Mouse (Mus musculus) embryo, embryonic 11 days (tissue): ENCODE measurements around the gene Gpam.
"Not testable (repeated sequence)": the region's sequence is repeated elsewhere in the genome, so short reads cannot be mapped to it uniquely, and the experiment has no call there.

Experiments
- DNase-seq: peaks from one replicate; pipeline ENCODE4 v3.0.0-alpha.2; 2015

Gpam gene

DNA sequence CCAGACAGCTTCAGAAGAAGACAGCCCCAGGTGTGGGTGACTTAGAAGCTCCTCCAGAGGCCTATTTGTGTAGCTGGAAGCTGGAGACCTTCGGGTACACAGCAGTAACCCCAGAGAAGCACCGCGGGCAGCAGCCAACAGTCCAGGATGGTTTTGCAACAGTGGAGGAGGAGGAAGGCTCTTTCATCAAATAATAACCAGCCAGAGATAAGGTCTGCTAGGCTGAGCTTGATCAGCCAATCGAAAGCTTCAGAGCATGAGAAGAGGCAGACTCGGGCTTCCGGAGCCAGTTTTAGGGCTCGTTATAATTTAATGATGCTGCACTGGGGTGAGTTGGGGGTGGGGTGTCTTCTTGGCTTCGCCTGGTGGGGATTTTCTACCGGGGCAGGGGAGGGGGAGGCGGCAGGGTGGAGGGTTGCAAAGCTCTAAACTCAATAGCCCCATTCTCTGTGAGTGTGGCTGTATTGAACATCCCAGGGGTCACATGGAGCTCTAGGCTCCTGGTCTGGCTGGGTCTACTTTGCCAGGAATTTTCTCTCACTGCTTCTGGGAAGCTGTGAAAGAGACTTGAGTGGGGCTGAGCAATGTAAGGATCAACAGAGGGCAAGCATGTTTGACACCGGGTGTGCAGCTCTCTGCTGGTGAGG is at the start of gene Gpam:
TSS of gene Gpam (minus strand) at position 167 of the 647 bp plus-strand sequence.
- no peak for DNase-seq

- DNase-seq, result no peak
These were observed 44.5 kb upstream of the Gpam start for GRCm38 (mm10) chr19:55171585-55171984.

- DNase-seq, result no peak
These were observed 43.4 kb upstream of the Gpam start for GRCm38 (mm10) chr19:55170399-55170798.

- DNase-seq, result not testable (repeated sequence)
These were observed 42.2 kb upstream of the Gpam start for GRCm38 (mm10) chr19:55169236-55169729.

- DNase-seq, result no peak
These were observed 41.3 kb upstream of the Gpam start for GRCm38 (mm10) chr19:55168360-55168759.

DNA sequence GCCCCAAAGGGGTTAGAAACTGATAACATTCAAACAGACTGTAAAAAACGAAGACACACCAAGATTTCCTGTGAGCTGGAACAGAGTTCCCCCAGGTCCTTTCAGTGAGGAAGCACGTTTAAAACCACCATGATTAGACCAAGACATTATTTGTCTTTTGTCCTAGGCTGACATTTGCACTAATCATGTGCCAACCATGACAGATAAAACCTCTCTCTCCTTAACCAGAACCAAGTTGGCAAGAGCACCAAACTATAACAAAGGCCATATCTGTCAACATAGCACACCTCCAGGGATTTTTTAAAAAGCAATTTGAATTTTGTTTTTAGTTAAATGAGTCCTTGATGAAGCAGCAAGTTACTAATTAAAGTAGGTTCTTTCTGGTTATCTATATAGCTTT is 40.7 kb upstream of the Gpam start:
- DNase-seq, result no peak

DNA sequence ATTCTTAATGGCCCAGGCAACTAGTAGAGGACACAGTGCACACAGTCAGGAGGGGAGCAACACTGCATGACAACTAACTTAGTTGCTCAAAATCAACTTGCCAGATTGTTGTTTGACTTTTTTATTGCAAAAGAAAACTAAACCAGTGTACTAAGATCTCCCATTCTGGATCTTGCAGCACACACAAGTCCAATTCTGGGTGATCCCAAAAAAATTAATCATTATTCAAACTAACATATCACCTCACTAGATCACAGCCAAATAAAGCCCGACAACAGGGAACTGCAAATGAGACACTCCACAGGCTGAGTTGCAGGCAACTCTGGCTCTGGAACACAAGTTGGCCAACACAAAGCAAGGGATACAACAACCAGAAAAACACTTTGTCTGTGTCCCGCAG is 39.7 kb upstream of the Gpam start:
- DNase-seq, result no peak

GRCm38 (mm10) chr19:55165954-55166353 is 38.9 kb upstream of the Gpam start:
- no peak for DNase-seq

DNA sequence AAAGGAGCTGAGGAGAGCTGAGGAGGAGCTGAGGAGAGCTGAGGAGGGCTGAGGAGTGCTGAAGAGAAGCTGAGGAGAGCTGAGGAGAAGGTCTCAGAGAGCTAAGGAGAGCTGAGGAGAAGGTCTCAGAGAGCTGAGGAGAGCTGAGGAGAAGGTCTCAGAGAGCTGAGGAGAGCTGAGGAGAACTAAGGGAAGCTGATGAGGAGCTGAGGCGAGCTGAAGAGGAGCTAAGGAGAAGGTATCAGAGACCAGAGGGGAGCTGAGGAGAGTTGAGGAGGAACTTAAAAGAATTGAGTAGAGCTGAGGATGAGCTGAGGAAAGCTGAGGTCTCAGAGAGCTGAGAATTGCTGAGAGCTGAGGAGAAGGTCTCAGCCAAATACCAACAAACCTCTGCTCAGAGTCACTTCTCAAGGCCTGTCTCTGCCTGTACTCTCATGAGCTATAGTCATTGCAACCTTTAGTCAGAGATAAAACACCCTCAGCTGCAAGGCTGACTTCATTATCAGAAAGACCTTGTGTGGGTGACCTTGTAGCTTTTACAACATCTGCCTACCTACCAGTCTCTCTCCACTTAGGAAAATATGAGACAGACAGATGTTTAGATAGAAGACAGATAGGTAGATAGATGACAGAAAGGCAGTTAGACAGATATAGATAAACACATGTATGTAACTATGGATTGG is 38.3 kb upstream of the Gpam start:
- no peak for DNase-seq

DNA sequence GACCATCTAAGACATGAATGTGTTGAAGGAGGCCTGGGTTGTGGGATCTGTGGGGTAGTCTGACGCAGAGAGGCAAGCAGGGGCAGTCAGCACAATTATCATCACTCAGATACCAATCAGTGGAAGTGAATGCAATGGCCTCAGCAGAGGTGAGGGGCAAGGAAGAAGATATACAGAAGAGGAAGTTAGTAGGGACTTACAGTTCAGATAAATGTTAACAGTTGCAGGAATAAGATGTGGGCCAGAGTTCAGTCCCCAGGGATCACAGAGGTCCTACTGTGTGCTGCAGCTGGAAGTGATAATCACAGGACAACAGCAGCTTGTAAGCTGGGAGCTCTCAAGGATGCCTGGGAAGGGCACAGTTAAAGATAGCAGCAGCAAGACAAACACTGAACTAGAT is 37.1 kb upstream of the Gpam start:
- no peak for DNase-seq

- DNase-seq, result no peak
These were observed 35.2 kb upstream of the Gpam start for GRCm38 (mm10) chr19:55162271-55162670.

GRCm38 (mm10) chr19:55159826-55160225 is 32.8 kb upstream of the Gpam start:
- DNase-seq, result no peak

DNA sequence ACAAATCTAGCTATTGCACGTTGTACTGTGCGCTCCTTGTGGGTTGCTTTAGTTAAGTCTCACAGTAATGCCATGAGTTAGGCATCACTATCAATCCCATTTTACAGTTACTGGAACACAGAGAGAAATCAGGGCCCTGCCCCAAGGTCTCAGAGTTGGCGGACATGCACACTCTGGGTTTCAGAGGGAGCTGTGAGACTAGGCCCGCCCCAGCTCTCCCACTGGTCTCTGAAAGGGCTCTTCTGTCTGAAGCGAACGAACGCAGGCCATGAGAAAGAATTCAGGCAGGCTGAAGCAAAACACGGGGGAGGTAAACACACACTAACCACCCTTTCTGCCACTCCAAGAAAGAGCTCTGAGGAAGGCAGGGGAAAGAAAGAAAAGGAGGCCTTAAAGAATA is 31.6 kb upstream of the Gpam start:
- no peak for DNase-seq

- no peak for DNase-seq
These were observed 30.0 kb upstream of the Gpam start for GRCm38 (mm10) chr19:55157029-55157428.

DNA sequence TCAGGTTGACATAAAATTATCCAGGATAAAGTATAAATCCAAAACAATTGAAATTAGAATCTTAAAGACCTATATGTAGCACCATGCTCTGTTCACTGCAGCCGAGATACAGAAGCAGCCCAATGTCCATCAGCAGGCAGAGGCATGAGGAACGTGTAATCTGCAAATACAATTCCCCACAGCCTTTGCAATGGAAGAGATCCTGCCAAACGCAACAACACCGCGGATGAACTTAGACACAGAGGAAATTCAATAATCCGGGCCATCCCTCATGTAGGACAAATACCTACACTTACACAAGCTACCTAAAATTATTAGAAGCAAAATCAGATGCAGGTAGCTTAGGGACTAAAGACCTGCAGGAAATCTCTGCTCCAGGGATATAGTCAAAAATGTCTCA is 25.9 kb upstream of the Gpam start:
- DNase-seq, result no peak

GRCm38 (mm10) chr19:55152274-55152673 is 25.2 kb upstream of the Gpam start:
- not testable (repeated sequence) for DNase-seq

DNA sequence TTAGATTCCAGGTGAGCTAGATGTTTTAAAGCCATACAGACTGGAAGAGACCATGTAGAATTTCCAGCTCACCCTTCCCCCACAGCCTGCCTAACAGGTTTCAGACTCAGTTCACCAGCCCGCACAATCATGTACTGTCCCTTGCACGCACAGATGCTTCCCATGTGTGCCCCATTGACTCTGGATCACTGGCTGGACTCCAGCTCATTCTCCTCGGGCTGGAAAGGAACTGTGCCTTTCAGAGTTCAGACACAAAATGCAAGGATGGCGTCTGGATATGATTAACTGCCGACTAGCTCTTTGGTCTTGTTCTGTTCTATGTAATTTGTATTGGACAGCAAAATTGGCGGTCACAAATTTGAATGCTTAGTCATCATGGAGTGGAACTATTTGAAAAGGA is 22.6 kb upstream of the Gpam start:
- DNase-seq, result peak; percentile 50

GRCm38 (mm10) chr19:55148109-55148508 is 21.1 kb upstream of the Gpam start:
- no peak for DNase-seq

- no peak for DNase-seq
These were observed 20.5 kb upstream of the Gpam start for GRCm38 (mm10) chr19:55147568-55147967.

DNA sequence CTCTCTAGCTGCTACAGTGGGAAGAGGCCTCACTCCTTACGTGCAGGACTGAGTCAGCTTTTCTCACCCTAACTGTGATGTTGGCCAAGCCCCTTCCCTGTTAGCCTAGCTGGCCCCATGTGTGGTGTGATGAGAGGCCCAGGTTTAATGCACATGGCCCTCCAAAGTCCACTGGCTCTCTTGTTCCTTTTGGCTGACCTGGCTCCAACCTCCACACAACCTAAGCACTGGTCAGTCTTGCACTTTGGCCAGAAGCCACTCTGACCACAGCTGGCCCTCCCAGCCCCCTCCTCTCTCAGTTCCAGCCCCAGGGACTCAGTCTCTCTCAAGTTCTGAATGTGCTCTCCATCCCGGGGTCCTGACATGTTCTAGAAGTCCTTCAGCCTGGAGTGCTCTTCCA is 18.1 kb upstream of the Gpam start:
- DNase-seq, result no peak

- no peak for DNase-seq
These were observed 17.7 kb upstream of the Gpam start for GRCm38 (mm10) chr19:55144691-55145090.

GRCm38 (mm10) chr19:55143391-55144300 is 16.6 kb upstream of the Gpam start:
- DNase-seq, result peak; percentile 73

DNA sequence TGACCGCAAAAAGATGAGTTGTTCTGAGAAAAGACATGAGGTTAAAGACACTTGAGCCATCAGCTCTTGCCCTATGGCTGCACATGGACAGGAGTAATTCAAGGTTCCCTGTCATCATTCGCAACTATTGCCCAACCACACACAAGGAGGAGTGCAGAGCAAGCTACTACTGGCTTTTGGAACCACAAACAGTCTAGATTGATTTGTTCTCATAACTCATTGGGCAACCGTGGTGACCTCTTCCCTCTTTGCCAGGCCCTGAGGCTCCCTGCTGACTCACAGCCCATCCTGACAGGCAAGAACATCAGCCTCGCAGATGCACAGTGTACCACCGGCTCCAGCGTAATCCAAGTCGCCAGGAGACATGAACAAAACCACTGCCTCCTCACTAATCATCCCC is 12.3 kb upstream of the Gpam start:
- no peak for DNase-seq

- no peak for DNase-seq
These were observed 11.5 kb upstream of the Gpam start for GRCm38 (mm10) chr19:55138506-55138905.
